Mouse (Mus musculus) splenic B cell, adult 2 months (primary cell): ENCODE measurements around the gene Ikbip.

Source experiments
- DNase-seq: peaks from one replicate; pipeline ENCODE4 v3.0.0-alpha.2; 2011; ENCODE audit warnings: low read depth, low spot score
- H3K27me3 ChIP-seq: 2 replicates; pipeline ENCODE4 v1.6.1; 2012; ENCODE audit warnings: mild to moderate bottlenecking, low read length, moderate library complexity, mixed read lengths; ENCODE audit not compliant: control insufficient read depth, poor library complexity, insufficient read depth, severe bottlenecking
- H3K36me3 ChIP-seq: 2 replicates; pipeline ENCODE4 v1.6.1; 2012; ENCODE audit warnings: mild to moderate bottlenecking, low read length, moderate library complexity, mixed read lengths; ENCODE audit not compliant: control insufficient read depth, poor library complexity, insufficient read depth, severe bottlenecking

Ikbip gene

DNA sequence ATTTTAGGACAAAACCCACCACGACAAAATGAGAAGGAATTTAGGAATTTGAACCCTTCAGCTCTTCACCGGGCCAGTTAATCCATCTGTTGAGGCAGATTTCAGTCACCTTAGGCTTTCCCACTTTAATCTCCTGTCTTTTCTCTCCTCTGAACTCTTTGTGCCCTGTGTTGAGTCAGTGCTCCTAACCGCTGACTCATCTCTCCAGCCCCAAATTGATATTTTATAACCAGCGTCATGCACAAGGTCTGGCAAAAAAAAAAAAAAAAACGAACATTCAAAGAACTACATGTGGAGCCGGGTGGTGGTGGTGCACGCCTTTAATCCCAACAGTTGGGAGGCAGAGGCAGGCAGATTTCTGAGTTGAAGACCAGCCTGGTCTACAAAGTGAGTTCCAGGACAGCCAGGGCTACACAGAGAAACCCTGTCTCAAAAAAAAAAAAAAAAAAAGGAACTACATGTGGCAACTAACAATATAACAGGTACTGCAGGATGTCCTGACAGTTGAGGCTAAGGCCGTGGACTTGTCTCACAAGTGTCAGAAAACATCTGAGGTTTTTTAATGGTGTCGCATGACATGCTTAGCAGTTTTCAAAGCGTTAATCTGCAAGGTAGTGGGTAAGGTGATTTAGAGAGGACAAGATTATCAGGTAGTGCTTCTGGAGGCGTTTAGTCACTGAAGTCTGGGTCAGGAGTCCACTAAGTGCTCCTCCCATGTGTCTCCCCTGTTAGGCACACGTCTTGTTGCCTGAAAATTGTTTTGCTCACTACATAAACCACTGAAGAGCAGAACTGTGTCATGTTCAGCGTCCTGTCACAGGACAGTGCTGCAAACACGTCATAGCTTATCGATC lies 11.7 kb downstream of the Ikbip start:
- no peak for DNase-seq
- Histone ChIP-seq H3K36me3 (no peaks in the 10 kb centered on the region), H3K27me3 (no peaks in the 10 kb centered on the region)

DNA sequence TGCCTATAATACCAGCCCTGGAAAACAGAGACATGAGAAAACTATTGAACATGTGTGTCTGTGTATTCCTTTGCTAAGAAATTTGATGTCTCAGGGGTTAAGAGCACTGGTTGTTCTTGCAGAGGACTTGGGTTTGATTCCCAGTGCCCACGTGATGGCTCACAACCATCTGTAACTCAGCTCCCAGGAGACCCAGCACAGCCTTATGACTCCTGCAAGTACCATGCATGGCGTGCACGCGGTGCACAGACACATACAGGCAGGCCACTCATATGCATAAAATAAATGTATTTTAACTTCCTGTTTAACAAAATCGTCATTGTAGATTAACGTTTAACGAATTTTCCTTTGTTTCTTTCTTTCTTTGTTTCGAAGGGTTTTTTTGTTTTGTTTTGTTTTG lies 15.3 kb downstream of the Ikbip start:
- Histone ChIP-seq H3K27me3 (no peaks in the 10 kb centered on the region), H3K36me3 (no peaks in the 10 kb centered on the region)
- DNase-seq = no peak

DNA sequence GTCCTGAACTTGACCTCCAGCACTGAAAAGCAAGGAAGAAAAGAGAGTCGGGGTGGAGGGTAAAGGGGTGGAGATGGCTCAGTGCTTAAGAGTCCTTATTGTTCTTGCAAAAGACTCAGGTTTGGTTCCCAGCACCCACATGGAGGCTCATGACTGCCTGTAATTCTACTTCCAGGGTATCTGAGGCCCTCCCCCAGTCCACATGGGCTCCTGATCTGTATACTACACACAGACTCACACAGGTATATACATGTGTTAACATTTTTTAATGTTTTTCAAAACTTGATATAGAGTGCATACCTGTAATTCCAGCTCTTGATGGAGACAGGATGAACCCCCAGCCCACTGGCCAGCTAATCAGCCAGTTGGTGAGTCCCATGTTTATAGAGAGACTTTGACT lies 17.4 kb downstream of the Ikbip start:
- no peaks in the 10 kb centered on the region for H3K36me3 ChIP-seq
- DNase-seq = no peak
- H3K27me3 ChIP-seq = no peaks in the 10 kb centered on the region

DNA sequence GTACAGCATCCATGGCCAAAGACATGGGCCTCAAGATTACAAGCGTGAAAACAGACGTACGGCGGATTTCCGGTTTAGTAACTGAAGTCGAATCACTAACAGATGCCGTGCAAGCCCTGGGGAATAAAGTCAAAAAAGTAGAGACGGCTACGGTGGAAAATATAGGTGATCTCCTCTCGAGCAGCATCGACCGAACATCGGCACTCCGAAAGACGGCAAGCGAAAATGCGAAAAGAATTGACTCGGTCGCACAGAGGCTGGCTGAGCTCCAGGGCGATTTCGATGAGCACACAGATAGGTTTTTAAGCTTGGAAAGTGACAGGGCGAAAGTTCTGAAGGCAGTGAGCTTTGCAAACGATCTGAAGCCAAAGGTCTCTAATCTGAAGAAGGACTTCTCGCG lies 19.2 kb downstream of the Ikbip start:
- H3K27me3 ChIP-seq = no peaks in the 10 kb centered on the region
- H3K36me3 ChIP-seq = no peaks in the 10 kb centered on the region
- DNase-seq = no peak

DNA sequence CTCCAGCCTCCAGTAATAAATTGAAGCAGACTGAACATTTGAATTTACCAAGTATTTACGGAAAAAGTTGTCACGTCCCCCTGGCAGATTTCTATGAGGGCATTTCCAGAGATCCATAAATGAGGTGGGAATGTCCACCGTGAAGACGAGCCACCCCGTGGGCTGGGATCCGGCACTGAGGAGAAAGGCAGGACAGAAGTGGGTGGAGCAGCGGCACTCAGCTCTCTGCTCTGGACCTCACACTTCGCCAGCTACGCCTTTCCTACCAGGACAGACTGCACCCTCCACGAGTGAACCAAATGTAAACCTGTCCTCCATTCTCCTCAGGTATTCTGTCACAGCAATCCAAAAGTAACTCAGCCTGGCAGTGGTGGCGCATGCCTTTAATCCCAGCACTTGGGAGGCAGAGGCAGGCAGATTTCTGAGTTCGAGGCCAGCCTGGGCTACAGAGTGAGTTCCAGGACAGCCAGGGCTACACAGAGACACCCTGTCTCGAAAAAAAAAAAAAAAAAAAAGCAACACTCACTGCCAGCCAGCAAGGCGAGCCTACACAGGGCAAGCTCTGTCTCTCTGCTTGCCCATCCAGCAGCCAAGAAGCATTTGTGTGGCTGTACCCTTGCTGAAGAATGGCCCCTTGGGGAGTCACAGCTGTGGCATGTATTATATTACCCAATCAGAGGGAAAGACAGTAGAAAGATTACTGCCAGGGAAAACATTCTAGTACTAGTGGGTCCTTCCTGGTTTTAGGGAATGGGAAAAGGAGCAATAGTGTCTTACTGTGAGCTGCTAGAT lies 20.3 kb downstream of the Ikbip start:
- no peaks in the 10 kb centered on the region for H3K27me3 ChIP-seq
- no peaks in the 10 kb centered on the region for H3K36me3 ChIP-seq
- DNase-seq = no peak

DNA sequence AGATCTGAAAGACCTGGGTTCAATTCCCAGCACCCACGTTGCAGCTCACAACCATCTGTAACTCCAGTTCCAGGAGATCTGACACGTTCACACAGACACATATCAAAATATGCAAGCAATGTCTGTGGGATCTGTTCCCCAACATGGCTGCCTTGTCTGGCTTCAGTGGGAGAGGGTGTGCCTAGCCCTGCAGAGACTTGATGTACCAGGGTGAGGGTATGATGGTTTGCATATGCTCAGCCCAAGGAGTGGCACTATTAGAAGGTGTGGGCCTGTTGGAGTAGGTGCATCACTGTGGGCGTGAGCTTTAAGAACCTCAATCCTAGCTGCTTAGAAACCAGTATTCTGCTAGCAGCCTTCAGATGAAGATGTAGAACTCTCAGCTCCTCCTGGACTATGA lies 23.2 kb downstream of the Ikbip start:
- no peaks in the 10 kb centered on the region for H3K36me3 ChIP-seq
- H3K27me3 ChIP-seq = no peaks in the 10 kb centered on the region
- no peak for DNase-seq

DNA sequence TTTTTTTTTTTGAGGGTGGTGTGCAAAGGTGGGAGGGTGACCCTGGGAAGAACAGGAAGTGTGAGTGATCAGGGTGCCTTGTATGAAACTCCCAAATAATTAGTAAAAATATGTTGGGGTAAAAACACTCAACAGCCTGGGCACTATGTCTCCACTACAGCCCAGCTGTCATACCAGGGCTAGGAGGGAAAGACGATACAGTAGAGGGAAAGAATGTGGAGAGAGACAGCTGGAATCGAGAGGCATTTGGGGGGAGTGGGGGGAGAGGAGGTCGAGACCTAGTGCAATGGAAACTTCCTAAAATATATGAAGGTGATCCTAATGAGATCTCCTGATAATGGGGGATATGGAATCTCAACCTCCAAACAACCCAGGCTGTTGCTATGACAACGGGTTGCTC lies 27.1 kb downstream of the Ikbip start:
- H3K36me3 ChIP-seq = 0 out of 2 replicates have a peak, but pooled peaks cover 3% of the 10 kb centered on the region
- DNase-seq = no peak
- no peaks in the 10 kb centered on the region for H3K27me3 ChIP-seq

DNA sequence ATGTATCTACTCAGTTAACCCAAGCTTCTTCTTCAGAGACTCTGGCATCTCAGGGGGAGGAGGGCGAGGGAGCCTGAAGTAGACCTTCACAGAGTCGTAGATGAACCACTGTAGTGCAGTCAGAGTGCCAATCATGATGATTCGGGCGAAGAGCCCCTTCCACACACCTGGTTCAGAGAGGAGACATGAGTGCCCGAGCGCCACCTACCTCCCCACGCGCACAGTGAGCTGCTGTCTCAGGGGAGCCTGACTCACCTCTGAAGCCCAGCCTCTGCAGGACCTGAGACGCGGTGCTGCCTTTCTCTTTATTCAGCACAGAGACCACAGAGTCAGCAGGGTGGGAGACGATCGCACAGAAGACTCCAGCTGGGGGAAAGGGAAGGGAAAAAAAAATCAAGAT lies 34.2 kb downstream of the Ikbip start:
- DNase-seq = peak; percentile 14
- Histone ChIP-seq H3K36me3 (peaks cover 32% of the 10 kb centered on the region), H3K27me3 (no peaks in the 10 kb centered on the region)

DNA sequence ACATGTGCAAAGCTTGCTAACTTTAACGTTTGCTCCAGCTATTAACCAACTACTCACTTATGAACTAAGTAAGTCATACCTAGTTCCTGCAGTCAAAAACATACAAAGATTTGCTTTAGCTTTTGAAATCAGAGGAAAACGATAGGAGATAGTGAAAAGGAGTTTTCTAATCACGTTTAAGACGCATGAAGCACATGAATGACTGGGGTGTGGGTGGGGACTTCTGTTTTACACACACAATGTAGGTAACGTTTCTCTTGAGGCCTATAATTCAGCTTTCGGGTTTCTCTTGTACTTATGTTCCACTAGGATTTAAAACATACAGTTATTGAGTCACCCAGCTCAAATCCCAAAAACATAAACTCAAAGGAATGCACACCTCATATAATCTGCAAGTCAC lies 39.9 kb downstream of the Ikbip start:
- DNase-seq = peak; percentile 49
- H3K36me3 ChIP-seq = peaks cover 18% of the 10 kb centered on the region

DNA sequence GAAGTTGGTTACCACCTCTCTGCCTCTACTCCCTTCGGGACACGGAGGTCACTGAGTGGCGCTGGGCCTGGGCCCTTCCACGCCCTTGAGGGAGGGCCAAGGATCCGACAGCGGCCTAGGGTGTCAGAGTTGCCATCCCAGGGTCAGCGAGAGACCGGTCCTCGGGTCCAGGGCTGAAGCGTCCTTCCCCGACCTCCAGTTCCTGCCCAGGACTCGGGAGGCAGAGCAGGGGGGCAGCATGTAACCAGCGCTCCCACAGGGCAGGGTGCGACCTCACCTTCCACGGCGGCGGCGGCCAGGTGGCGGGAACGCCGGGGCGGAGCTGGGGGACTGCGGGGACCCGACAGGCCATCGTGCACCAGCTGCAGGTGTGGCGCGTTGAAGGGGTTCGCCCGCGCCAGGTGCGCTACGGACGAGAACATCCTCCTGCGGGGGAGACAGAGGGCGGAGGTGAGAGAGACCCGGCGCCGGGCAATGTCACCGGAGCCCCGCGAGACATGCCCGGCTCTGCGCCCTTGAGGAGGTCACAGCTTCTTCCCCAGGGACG lies 40.6 kb downstream of the Ikbip start:
- H3K27me3 ChIP-seq = no peaks in the 10 kb centered on the region
- peak; percentile 59 for DNase-seq
- peaks cover 16% of the 10 kb centered on the region for H3K36me3 ChIP-seq

More for the DNA sequence above, 39.9 kb downstream of the Ikbip start:
- no peaks in the 10 kb centered on the region for H3K27me3 ChIP-seq

DNA sequence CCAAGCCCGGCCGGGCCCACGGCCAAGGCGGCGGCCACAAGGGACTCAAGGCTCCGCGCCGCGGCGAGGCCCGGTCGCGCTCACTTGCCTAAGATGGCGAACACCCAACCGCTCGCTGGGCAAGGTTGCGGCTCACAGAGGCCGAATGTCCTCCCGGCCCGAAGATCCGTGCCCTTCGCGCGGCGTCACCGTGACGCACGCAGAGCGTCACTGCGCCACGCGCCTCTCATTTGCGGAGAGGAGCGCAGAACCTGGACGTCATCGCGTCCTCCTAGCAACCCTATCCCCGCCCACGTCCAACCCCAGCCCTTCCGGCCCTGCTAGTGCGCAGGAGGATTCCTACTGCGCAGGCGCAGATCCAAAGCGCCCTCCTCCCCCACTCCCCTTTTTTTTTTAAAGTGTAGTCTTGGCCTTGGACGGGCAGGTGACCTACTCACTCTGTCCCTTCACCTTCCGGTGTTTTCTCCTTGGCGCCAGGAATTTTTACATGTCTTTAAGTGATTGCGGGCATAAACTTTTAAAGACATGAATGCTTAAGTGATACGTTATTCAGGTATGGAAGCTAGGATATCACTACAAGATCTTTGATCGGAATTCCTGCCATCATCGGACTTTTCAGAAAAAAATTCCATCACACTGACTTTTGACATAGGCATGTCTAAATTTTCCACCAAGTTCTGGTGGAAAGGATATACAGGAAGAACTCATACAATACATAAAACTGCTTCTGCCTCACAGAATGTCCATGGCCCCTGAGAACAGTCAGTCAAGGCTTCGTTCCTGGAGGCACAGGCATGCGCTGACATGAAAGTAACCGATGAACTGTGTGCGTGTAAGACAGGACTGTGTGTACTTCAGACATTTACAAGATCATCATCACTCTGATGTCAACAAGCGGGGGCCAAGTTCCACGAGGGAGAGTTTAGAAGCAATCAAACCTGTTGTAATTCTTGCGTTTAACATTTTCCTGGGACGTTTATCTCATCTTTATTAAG lies 41.4 kb downstream of the Ikbip start, which contains the start of gene Slc25a3:
Gene Slc25a3, minus strand, starts transcription at position 232 of the 995 bp plus-strand sequence.
- Histone ChIP-seq H3K27me3 (no peaks in the 10 kb centered on the region), H3K36me3 (peaks cover 12% of the 10 kb centered on the region)
- peak; percentile 100 for DNase-seq

DNA sequence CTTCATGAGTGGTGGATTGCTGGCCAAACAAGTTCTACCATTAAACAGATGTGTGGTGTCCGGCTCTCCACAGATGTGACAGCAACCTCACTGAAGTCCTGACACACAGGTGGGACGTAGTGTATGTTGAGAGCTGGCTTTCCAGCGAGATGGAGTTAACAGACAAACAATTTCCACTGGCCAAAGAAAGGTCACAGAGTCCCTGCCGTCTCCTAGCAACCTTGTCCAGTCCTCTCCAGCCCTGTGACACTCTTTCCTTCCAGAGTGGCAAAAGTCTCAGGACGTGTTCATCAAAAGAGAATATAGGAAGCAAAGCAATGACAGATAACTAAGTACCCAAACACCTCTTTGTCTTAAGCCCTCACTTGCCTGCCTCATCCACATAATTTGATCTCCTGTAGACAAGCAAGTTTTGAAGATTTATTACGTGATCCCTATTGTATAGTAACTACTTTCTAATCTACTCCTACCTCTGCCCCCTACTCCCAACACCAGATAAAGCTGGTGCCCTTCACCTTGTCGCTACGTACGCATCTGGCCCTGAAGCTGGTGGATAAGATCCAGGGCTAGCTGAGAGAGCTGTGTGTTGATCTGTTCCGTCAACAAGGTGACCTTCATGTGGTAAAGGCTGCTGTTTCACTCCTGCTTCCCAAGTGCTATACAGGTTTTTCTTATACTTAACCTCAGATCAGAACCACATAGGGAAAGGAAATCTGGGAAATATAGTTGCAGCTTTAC lies 44.0 kb downstream of the Ikbip start:
- DNase-seq = no peak
- Histone ChIP-seq H3K36me3 (no peaks in the 10 kb centered on the region), H3K27me3 (no peaks in the 10 kb centered on the region)

DNA sequence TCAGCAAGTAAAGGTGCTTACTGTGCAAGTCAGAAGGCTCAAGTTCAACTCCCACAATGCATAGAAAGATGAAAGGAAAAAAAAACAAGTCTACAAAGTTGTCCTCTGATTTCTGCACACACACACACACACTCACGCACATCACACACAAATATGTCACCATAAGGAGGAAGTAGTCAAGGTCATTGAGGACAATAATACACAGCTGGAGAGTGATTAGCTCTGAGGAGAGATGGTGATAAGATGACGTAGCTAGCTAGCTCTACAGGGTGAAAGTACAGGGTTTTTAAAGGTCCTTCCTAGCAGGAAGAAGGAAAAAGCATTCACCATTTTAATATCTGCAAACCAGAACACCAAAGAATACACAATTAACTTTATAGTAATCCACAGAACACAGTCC lies 44.7 kb downstream of the Ikbip start:
- Histone ChIP-seq H3K27me3 (no peaks in the 10 kb centered on the region), H3K36me3 (no peaks in the 10 kb centered on the region)
- DNase-seq = no peak
